Mouse (Mus musculus) cerebellum, adult 2 months (tissue): ENCODE measurements around the gene Zfp536.

Source experiments
- CTCF ChIP-seq: fragments of 200-500 bp; IDR thresholded peaks from 2 replicates; pipeline ENCODE4 v1.5.1; 2011; ENCODE audit warnings: low read depth, mild to moderate bottlenecking, control low read depth, low read length, moderate library complexity, borderline replicate concordance; ENCODE audit not compliant: insufficient read depth
- POLR2A ChIP-seq: fragments of 200-500 bp; IDR thresholded peaks from 2 replicates; pipeline ENCODE4 v1.6.1; 2011; ENCODE audit warnings: low read length, control low read depth, borderline replicate concordance; ENCODE audit not compliant: insufficient read depth

GRCm38 (mm10) chr7:37439912-37440311 is 333.5 kb downstream of the Zfp536 start:
- TF ChIP-seq POLR2A (no peak), CTCF (no peak)
